Mouse (Mus musculus) thymus, adult 2 months (tissue): ENCODE results near the gene Olfr597. TPM values are rescaled to one million over a fixed set of nuclear protein-coding genes. Genes with fewer than 3 reads are reported as not detected.
"Not testable (repeated sequence)": the region's sequence is repeated elsewhere in the genome, so short reads cannot be mapped to it uniquely, and the experiment has no call there.

Source experiments
- DNase-seq: peaks from one replicate; pipeline ENCODE4 v3.0.0; 2021
- H3K27ac ChIP-seq: fragments of 200-500 bp; 2 replicates; pipeline ENCODE4 v1.5.1; 2012; ENCODE audit warnings: low read length, control low read depth; ENCODE audit not compliant: control insufficient read depth, insufficient read depth
- H3K27me3 ChIP-seq: fragments of 200-500 bp; 2 replicates; pipeline ENCODE4 v1.6.1; 2012; ENCODE audit warnings: mild to moderate bottlenecking, low read length, moderate library complexity, mixed read lengths; ENCODE audit not compliant: control insufficient read depth, insufficient read depth
- H3K36me3 ChIP-seq: fragments of 200-500 bp; 2 replicates; pipeline ENCODE4 v1.6.1; 2012; ENCODE audit warnings: mild to moderate bottlenecking, low read length, moderate library complexity; ENCODE audit not compliant: control insufficient read depth, insufficient read depth
- H3K4me1 ChIP-seq: fragments of 200-500 bp; replicated peaks from 2 replicates; pipeline ENCODE4 v1.6.1; 2012; ENCODE audit warnings: low read length; ENCODE audit not compliant: control insufficient read depth, insufficient read depth
- H3K4me3 ChIP-seq: fragments of 200-500 bp; 2 replicates; pipeline ENCODE4 v1.5.1; 2012; ENCODE audit warnings: mild to moderate bottlenecking, low read length, control low read depth, moderate library complexity; ENCODE audit not compliant: control insufficient read depth, insufficient read depth
- CTCF ChIP-seq: fragments of 200-500 bp; IDR thresholded peaks from 2 replicates; pipeline ENCODE4 v1.5.1; 2012; ENCODE audit warnings: mild to moderate bottlenecking, control low read depth, low read length, moderate library complexity, borderline replicate concordance; ENCODE audit not compliant: control insufficient read depth, poor library complexity, insufficient read depth; ENCODE audit errors: extremely low read depth
- POLR2A ChIP-seq: fragments of 200-500 bp; IDR thresholded peaks from 2 replicates; pipeline ENCODE4 v1.6.1; 2012; ENCODE audit warnings: mild to moderate bottlenecking, low read length, control low read depth, moderate library complexity; ENCODE audit not compliant: control insufficient read depth, poor library complexity, insufficient read depth; ENCODE audit errors: extremely low read depth
- WGBS: fragments of 180-500 bp; shearing (Covaris S2); methylation state at CpG from one replicate; pipeline ENCODE4 v1.1.7; 2018; 5-methylcytosine and 5-hydroxymethylcytosine counted together
- polyA plus RNA-seq: library from polyadenylated mRNA; depleted of rRNA; stranded (reverse); fragments of >200 nt; gene quantifications from 2 replicates; pipeline ENCODE4 v1.2.3, GENCODE M21; 2012; rRNA removed

Olfr597 gene
- not detected in 2 replicates for polyA plus RNA-seq

GRCm38 (mm10) chr7:103316015-103316414 is at the start of gene Olfr597:
Gene Olfr597, plus strand, starts transcription at chr7:103316315.
- H3K27me3 ChIP-seq, H3K4me3 ChIP-seq, H3K27ac ChIP-seq, DNase-seq, H3K4me1 ChIP-seq, H3K36me3 ChIP-seq: not testable (repeated sequence)
- WGBS: 98% methylated on average over 2 of the region's 2 CpGs

- H3K27ac ChIP-seq, DNase-seq, H3K4me1 ChIP-seq, H3K27me3 ChIP-seq, H3K4me3 ChIP-seq, H3K36me3 ChIP-seq: not testable (repeated sequence)
- WGBS: 95% methylated on average over 2 of the region's 2 CpGs
Observed at GRCm38 (mm10) chr7:103305348-103305747, 10.8 kb upstream of the Olfr597 start, which contains the start of gene Olfr596. Gene Olfr596, plus strand, starts transcription at chr7:103305648.

- H3K27ac ChIP-seq: no peak within 1 kb of the TSS
- TF ChIP-seq POLR2A: no peak
- DNase-seq: no peak
- H3K4me3 ChIP-seq: no peak within 1 kb of the TSS
- no peaks in the 10 kb centered on the region for H3K4me1 ChIP-seq
- H3K36me3 ChIP-seq: no peaks in the 10 kb centered on the region
- no peaks in the 10 kb centered on the region for H3K27me3 ChIP-seq
Observed at GRCm38 (mm10) chr7:103323268-103323667, 7.2 kb downstream of the Olfr597 start, which contains the start of gene Olfr598. Gene Olfr598, plus strand, starts transcription at chr7:103323568.

DNA sequence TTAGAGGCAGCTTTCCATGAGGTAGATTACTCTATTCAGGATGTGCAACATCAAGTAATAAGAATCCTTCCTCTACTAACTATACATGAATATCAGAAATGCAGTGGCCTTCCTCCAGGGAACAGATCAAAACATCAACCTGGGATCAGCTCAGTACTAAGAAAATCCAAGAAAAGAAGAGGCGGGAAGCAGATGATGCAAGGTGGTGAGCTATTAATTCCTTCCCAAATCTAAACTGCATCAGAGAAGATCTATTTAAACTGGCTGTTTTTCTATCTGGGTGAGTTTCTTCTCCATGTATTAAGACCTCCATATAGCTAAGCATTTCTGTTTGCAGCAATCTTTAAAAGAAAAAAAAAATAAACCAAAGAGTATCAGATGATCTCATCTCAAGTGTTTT is 19.5 kb downstream of the Olfr597 start, which contains the start of gene Olfr599:
Gene Olfr599, plus strand, starts transcription at position 301 of the 400 bp plus-strand sequence.
- Histone ChIP-seq H3K4me1 (no peaks in the 10 kb centered on the region), H3K27ac (no peak within 1 kb of the TSS), H3K36me3 (no peaks in the 10 kb centered on the region), H3K4me3 (no peak within 1 kb of the TSS), H3K27me3 (no peaks in the 10 kb centered on the region)
- no peak for DNase-seq
- 95% methylated on average over 1 of the region's 1 CpGs for WGBS
- TF ChIP-seq CTCF (no peak), POLR2A (no peak)

- Histone ChIP-seq H3K36me3 (no peaks in the 10 kb centered on the region), H3K4me1 (no peaks in the 10 kb centered on the region), H3K27me3 (no peaks in the 10 kb centered on the region), H3K4me3 (no peak within 1 kb of the TSS), H3K27ac (no peak within 1 kb of the TSS)
- DNase-seq: no peak
- TF ChIP-seq CTCF: no peak
- no peak for TF ChIP-seq POLR2A
Observed at GRCm38 (mm10) chr7:103349569-103349968, 33.5 kb downstream of the Olfr597 start, which contains the start of gene Olfr600. Gene Olfr600, minus strand, starts transcription at chr7:103349669.

DNA sequence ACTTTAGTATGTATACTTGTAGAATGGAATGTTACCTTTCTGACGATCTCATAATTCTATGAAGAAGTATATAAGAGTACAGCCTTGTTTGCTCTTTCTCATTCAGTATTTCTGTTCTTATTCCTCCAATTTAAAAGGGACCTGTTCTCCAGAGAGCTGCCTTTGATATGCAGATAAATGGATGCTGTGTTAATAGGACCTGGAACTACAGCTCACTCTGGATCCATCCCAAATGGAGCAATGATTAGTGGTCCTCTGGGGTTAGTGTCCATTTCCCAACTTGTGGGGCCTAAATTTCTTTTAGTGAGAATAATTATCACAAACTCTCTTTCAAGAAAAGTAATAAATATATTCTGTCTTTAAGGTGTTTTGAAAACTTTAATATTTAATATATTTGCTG is 46.4 kb downstream of the Olfr597 start, which contains the start of gene Olfr601:
Gene Olfr601, minus strand, starts transcription at position 101 of the 400 bp plus-strand sequence.
- no peak for DNase-seq
- no peak for TF ChIP-seq CTCF
- no peak for TF ChIP-seq POLR2A
- Histone ChIP-seq H3K4me1 (no peaks in the 10 kb centered on the region), H3K27me3 (no peaks in the 10 kb centered on the region), H3K4me3 (no peak within 1 kb of the TSS), H3K36me3 (no peaks in the 10 kb centered on the region), H3K27ac (no peak within 1 kb of the TSS)
- WGBS: 95% methylated on average over 1 of the region's 1 CpGs

Other genes with a start within 250 kb of the Olfr597 start
- gene Olfr584, start 234.4 kb upstream of the Olfr597 start, polyA plus RNA-seq: not detected in 2 replicates
- not detected in 2 replicates for gene Olfr585, start 218.6 kb upstream of the Olfr597 start, polyA plus RNA-seq
- gene Olfr586, start 190.7 kb upstream of the Olfr597 start, polyA plus RNA-seq: not detected in 2 replicates
- gene Olfr588-ps1, start 175.4 kb upstream of the Olfr597 start, polyA plus RNA-seq: not detected in 2 replicates
- gene Olfr589, start 160.0 kb upstream of the Olfr597 start, polyA plus RNA-seq: not detected in 2 replicates
- not detected in 2 replicates for gene Olfr591, start 138.0 kb upstream of the Olfr597 start, polyA plus RNA-seq
- gene Olfr592, start 131.5 kb upstream of the Olfr597 start, polyA plus RNA-seq: not detected in 2 replicates
- gene Olfr593, start 104.5 kb upstream of the Olfr597 start, polyA plus RNA-seq: not detected in 2 replicates
- not detected in 2 replicates for gene Olfr594, start 99.3 kb upstream of the Olfr597 start, polyA plus RNA-seq
- gene Usp17ld, start 63.8 kb upstream of the Olfr597 start, polyA plus RNA-seq: not detected in 2 replicates
- not detected in 2 replicates for gene Olfr596, start 10.7 kb upstream of the Olfr597 start, polyA plus RNA-seq
- not detected in 2 replicates for gene Olfr598, start 7.3 kb downstream of the Olfr597 start, polyA plus RNA-seq
- not detected in 2 replicates for gene Olfr599, start 19.6 kb downstream of the Olfr597 start, polyA plus RNA-seq
- not detected in 2 replicates for gene Olfr600, start 33.4 kb downstream of the Olfr597 start, polyA plus RNA-seq
- not detected in 2 replicates for gene Olfr601, start 46.3 kb downstream of the Olfr597 start, polyA plus RNA-seq
- not detected in 2 replicates for gene Olfr603, start 69.9 kb downstream of the Olfr597 start, polyA plus RNA-seq
- gene Usp17lc, start 98.8 kb downstream of the Olfr597 start, polyA plus RNA-seq: 0.13 TPM in 1 of 2 replicates, not detected in the other
- gene Olfr605, start 129.1 kb downstream of the Olfr597 start, polyA plus RNA-seq: not detected in 2 replicates
- gene Olfr606, start 132.7 kb downstream of the Olfr597 start, polyA plus RNA-seq: not detected in 2 replicates
- gene Olfr607, start 147.8 kb downstream of the Olfr597 start, polyA plus RNA-seq: not detected in 2 replicates
- not detected in 2 replicates for gene Olfr608, start 153.6 kb downstream of the Olfr597 start, polyA plus RNA-seq
- gene Olfr609, start 181.7 kb downstream of the Olfr597 start, polyA plus RNA-seq: not detected in 2 replicates
- not detected in 2 replicates for gene Olfr610, start 195.8 kb downstream of the Olfr597 start, polyA plus RNA-seq
- gene Olfr611, start 204.5 kb downstream of the Olfr597 start, polyA plus RNA-seq: not detected in 2 replicates
- not detected in 2 replicates for gene Olfr612, start 226.4 kb downstream of the Olfr597 start, polyA plus RNA-seq
- not detected in 2 replicates for gene Olfr613, start 231.8 kb downstream of the Olfr597 start, polyA plus RNA-seq
- not detected in 2 replicates for gene Olfr615, start 239.8 kb downstream of the Olfr597 start, polyA plus RNA-seq